Mouse (Mus musculus): ENCODE data around the gene Ifi203. TPM values are rescaled to one million over a fixed set of nuclear protein-coding genes. Genes with fewer than 3 reads are reported as not detected.
"Not testable (repeated sequence)": the region's sequence is repeated elsewhere in the genome, so short reads cannot be mapped to it uniquely, and the experiment has no call there.

Ifi203 gene
- polyA plus RNA-seq, 1 experiment from 2014 or later = 0.19 TPM

DNA sequence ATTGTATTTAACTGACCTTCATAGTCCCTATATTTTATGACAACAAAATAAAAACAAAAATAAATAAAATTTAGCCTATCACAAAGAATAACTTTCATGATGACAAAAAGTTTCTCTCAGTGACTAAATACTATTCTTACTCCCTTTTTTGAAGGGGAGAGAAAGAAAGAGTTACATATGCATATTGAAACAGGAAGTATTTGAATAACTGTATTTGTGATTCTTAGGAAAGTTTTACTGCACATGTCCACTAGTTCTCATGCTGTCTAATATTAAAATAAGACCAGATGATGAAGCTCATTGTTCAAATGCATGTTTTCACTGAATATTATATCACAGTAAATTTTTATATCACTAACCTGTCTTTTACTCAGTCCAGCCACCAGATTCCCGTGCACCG lies 950 bp downstream of the Ifi203 start:
- not testable (repeated sequence) for H3K36me3 ChIP-seq; H3K9me3 ChIP-seq; H3K27ac ChIP-seq (replicated peaks); H3K27me3 ChIP-seq; H3K9ac ChIP-seq (replicated peaks); H3K4me3 ChIP-seq; ATAC-seq (ENCODE audit: low FRiP score, low read depth); H3K4me2 ChIP-seq (replicated peaks); H3K4me1 ChIP-seq
- 94% methylated on average over 2 of the region's 2 CpGs for WGBS

DNA sequence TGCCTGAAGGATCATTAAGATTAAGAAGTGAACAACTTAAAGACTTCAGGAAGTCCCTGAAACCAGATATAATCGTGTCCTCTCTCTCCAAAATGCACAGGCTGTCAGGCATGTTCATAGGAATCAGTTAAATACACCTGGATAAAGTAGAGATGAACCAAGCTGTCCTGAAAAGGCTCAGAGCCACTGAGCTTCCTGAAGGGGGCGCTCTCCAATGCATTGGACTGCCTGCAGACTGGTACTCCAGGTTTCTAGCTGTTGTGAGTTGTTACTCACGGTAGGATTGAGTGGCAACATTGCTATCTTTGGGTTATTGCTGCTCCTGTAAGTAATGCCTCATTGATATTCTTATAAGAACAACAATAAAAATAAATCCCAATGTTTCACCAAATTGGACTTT lies 23.2 kb downstream of the Ifi203 start:
- not testable (repeated sequence) for H3K36me3 ChIP-seq; H3K27me3 ChIP-seq; H3K27ac ChIP-seq (replicated peaks); H3K4me2 ChIP-seq (replicated peaks); H3K4me3 ChIP-seq; H3K9ac ChIP-seq (replicated peaks); ATAC-seq (ENCODE audit: low FRiP score, low read depth); H3K9me3 ChIP-seq; H3K4me1 ChIP-seq
- WGBS = 68% methylated on average over 3 of the region's 3 CpGs

DNA sequence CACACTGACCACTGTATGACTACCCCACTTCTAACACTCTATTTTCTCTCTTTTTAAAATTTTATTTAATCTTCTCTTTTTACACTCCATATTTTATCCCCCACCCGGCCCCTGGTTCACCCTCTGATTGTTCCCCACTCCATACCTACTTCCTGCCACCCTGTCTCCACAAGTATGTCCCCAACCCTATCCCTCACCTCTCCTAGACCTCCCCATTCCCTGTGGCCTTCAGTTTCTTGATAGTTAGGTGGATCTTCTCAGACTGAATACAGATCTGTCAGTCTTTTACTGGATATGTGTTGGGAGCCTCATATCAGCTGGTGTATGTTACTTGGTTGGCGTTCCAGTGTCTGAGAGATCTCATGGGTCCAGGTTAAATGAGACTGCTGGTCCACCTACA lies 27.9 kb downstream of the Ifi203 start:
- 73% methylated on average over 2 of the region's 2 CpGs for WGBS
- no peak for ATAC-seq (ENCODE audit: low FRiP score, low read depth)

DNA sequence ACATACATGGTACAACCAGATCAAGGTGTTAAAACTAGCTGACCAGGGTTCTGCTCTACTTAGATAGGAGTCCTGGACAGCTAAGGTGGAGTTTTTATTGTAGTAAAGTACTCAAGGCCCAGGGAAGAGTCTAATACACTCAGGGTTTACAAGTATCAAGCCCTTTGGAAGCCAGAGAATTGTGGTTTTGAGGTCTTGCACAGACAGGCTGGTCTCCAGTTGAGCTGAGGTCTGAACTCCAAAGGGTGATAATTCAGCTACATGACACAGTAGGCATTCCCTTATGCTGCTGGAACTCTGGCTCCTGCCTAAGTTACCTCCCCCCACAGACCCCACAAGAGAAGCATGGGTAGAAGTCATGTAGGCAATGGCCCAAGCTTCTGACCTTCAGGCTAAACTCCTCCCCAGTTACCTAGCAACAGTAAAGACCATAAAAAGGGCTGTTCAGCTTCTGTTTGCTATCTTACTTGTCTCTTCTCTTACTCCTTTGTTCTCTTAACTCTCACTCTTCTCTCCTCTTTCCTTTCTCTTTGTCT lies 29.1 kb downstream of the Ifi203 start:
- H3K9me3 ChIP-seq; H3K36me3 ChIP-seq; H3K4me3 ChIP-seq; H3K27me3 ChIP-seq; H3K9ac ChIP-seq (replicated peaks); H3K4me2 ChIP-seq (replicated peaks); ATAC-seq (ENCODE audit: low FRiP score, low read depth); H3K27ac ChIP-seq (replicated peaks); H3K4me1 ChIP-seq: not testable (repeated sequence)

More for the DNA sequence above, 27.9 kb downstream of the Ifi203 start:
- Histone ChIP-seq H3K4me2 (replicated peaks) (no peak overlapping the region), H3K27me3 (no peaks in the 10 kb centered on the region), H3K27ac (replicated peaks) (no peak overlapping the region), H3K9ac (replicated peaks) (no peak overlapping the region), H3K4me1 (no peaks in the 10 kb centered on the region), H3K4me3 (no peak overlapping the region), H3K36me3 (no peaks in the 10 kb centered on the region), H3K9me3 (no peaks in the 10 kb centered on the region)

DNA sequence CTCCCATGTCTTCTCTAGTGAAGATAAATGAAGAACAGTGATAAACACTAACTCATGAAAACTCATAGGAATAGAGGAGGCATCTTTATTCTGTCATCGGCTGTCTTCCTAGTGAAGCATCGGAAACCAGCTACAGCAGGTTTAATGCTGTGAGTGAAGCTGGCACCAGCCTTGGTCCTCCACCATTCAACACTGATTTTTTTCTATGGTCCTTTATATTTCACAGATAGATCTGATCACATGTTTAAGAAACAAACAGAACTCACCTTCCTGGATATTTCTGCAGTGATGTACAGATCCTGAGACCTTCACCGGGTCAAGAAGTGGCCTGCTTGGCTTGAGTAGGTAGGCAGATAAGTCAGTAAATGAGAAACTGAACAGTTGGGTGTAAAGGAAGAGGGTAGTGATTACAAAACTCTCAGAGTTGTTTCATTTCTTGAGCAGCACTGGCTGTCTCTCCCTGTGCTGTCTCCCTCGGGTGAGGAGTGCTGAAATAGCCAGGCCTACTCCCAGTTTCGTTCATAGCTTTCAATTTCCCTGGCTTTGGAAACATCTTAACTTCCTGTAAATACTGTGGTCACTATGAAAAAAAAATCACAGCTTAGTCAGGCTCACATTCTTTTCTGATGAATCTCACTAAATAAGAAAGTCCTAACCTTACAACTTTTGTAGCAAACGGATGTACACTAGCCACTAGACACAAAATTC lies 29.8 kb downstream of the Ifi203 start, which contains the start of gene Ifi211:
TSS of gene Ifi211 (minus strand) at position 499 of the 708 bp plus-strand sequence.
- not testable (repeated sequence) for H3K36me3 ChIP-seq; H3K4me1 ChIP-seq; H3K4me2 ChIP-seq (replicated peaks); ATAC-seq (ENCODE audit: low FRiP score, low read depth); H3K27me3 ChIP-seq; H3K9me3 ChIP-seq; H3K4me3 ChIP-seq; H3K27ac ChIP-seq (replicated peaks); H3K9ac ChIP-seq (replicated peaks)
- 87% methylated on average over 6 of the region's 6 CpGs for WGBS

DNA sequence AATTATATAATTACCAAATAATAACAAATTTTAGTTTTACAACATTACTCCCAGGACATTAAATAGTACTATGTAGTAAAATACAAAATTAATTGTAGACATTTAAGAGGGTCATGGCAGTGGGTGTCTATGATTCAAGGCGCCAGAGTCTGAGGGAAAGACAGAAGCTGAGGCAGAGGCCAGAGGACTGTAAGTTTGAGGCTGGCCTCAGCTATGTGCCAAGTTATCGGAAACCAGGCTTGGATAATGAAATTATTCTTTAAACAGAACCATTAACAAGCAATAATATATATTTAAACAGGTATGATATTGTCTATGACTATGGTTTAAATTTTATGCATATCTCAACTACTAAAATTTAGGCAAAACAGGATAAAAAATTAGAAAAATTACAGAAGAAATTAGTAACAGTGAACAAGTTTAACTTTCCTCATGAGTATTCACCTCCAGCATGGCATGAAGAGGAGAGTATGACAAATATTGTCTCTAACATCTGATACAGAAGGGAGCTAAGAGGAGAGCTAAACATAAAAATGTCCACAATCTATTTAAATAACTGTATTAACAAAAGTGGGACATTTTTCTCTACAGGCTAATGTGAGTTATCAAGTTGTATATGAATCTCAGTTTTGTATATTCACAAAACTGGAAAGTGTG lies 30.5 kb downstream of the Ifi203 start:
- no peaks in the 10 kb centered on the region for H3K36me3 ChIP-seq
- H3K4me3 ChIP-seq = no peak overlapping the region
- no peak overlapping the region for H3K4me2 ChIP-seq (replicated peaks)
- H3K27me3 ChIP-seq = no peaks in the 10 kb centered on the region
- no peaks in the 10 kb centered on the region for H3K4me1 ChIP-seq
- no peaks in the 10 kb centered on the region for H3K9me3 ChIP-seq
- no peak overlapping the region for H3K9ac ChIP-seq (replicated peaks)
- no peak overlapping the region for H3K27ac ChIP-seq (replicated peaks)
- ATAC-seq (ENCODE audit: low FRiP score, low read depth) = no peak
- WGBS = 90% methylated on average over 2 of the region's 2 CpGs

DNA sequence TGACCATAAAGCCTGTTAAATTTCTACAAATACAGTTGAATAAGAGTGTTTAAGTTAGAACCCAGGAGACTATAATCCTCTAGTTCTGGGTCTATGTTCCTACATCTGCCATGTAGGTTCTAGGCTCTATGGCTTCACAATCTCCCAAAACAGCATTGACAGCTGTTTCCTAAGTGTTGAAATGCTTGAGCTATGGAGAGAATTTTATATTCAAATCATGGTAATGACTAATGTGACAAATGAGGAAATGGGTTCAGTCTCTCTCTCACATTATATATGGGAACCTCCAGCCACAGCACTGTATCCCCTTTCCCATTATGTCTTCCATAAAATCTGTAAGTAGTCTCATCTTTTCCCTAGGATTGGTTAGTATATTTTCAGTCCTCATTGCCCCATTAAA lies 34.1 kb downstream of the Ifi203 start:
- H3K27me3 ChIP-seq; H3K36me3 ChIP-seq; H3K4me2 ChIP-seq (replicated peaks); H3K9me3 ChIP-seq; H3K27ac ChIP-seq (replicated peaks); H3K9ac ChIP-seq (replicated peaks); H3K4me1 ChIP-seq; H3K4me3 ChIP-seq; ATAC-seq (ENCODE audit: low FRiP score, low read depth): not testable (repeated sequence)

DNA sequence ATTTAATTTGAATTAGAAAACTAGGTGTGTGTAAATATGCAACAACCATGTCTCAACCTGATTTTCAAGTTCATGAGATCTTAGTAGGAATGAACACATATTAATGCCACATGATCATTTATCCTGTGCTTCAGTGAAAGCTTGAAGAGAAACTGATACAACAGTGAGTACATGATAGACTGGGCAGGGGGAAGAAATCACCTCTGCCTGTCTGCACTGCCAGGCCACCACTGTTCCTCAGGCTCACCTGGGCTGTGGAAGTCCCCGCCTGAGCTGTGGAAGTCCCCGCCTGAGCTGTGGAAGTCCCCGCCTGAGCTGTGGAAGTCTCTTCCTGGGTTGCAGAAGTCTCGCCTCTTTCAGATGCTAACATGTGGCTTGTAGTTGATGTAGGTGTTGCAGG lies 36.6 kb downstream of the Ifi203 start:
- WGBS = 96% methylated on average over 3 of the region's 4 CpGs
- H3K9ac ChIP-seq (replicated peaks); ATAC-seq (ENCODE audit: low FRiP score, low read depth): not testable (repeated sequence)

DNA sequence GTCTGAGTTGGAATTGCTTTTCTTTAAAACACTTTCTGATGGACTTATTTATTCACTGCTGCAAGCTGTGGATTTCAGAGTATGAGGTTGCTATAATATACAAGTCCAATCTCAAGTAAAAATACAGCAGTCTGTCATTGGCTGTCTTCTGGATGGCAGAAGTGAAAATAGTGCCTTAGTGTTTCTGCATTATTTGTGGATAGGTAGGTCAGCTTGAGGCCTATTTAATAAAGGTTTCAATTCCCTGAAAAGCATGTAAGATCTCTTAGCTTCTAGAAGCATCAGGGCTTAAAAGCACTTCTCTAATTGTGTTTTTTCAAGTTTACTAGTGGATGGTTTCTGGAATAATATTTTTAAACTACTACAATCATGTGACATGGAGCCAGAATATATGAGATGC lies 52.7 kb downstream of the Ifi203 start:
- H3K36me3 ChIP-seq; ATAC-seq (ENCODE audit: low FRiP score, low read depth); H3K9ac ChIP-seq (replicated peaks): not testable (repeated sequence)

More for the DNA sequence above, 36.6 kb downstream of the Ifi203 start:
- not testable (repeated sequence) for H3K9me3 ChIP-seq; H3K27me3 ChIP-seq; H3K4me2 ChIP-seq (replicated peaks); H3K4me3 ChIP-seq; H3K27ac ChIP-seq (replicated peaks); H3K36me3 ChIP-seq; H3K4me1 ChIP-seq

DNA sequence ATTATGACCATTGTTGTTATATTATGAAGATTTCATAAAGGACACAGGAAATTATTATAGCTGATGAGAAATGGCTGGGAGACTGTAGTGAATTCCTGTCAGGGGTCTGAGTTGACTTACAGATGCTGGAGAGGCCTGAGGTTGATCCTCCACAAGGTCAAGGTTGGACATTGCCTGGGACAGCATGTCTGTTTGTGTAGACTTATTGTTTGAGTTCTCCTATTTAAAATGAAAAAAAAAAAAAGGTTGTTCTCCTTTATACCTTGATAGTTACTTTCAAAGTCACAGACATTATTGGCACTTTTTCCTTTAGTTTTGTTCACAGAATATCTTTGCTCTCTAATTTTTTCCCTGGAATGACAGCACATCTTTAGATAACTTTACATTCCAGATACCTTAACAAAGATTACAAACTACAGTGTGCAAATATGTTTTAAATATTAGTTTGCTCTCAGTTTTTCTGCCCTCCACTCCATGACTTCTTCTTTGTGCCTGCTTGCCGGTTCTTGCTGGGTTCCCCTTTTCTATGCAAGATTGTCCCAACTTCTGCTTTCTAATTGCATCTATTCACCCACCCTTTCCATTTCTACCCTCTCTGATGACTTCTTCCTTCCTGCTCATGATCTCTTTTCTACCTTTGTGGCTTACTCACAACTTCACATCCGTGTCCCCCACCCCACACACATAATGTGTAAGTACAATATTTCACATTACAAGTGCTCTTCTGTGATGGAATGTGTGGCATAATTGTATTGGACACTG lies 55.3 kb downstream of the Ifi203 start:
- not testable (repeated sequence) for H3K36me3 ChIP-seq; H3K4me2 ChIP-seq (replicated peaks); H3K4me1 ChIP-seq; H3K9ac ChIP-seq (replicated peaks); H3K27ac ChIP-seq (replicated peaks); ATAC-seq (ENCODE audit: low FRiP score, low read depth); H3K27me3 ChIP-seq; H3K4me3 ChIP-seq; H3K9me3 ChIP-seq
- WGBS = 100% methylated on average over 1 of the region's 2 CpGs

More for the DNA sequence above, 52.7 kb downstream of the Ifi203 start:
- H3K27me3 ChIP-seq; H3K27ac ChIP-seq (replicated peaks); H3K4me1 ChIP-seq; H3K4me3 ChIP-seq; H3K4me2 ChIP-seq (replicated peaks); H3K9me3 ChIP-seq: not testable (repeated sequence)

DNA sequence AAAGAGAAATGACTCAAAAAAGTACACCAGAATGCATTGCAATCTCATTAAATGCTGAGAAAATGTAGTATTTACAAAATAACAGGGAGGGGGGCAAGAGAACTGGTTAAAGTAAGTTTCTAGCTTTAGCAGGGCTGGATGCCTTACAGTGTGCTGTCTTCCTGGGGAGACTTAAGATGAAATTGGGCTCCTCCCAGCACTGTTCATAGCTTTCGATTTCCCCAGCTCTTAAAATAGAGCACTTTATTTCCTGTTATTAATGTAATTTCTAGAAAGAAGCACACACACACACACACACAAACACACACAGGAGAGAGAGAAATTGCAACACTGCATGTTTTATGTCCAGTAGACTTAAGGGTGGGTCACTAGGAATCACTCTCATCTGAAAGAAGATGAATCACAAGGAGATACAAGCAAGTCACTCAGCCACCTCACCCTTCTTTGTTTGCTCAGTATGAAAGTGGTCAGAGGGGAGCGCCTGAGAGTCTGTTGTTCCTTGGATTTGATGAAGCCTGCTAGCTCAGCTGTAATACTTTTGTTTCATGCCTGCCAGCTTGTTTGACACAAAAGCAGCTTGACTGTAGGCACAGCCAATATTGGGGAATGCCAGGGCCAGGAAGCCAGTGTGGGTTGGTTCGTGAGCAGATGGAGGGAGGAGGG lies 62.3 kb downstream of the Ifi203 start:
- not testable (repeated sequence) for H3K36me3 ChIP-seq; H3K9ac ChIP-seq (replicated peaks); H3K27me3 ChIP-seq; H3K4me1 ChIP-seq; H3K27ac ChIP-seq (replicated peaks); H3K9me3 ChIP-seq; H3K4me3 ChIP-seq; ATAC-seq (ENCODE audit: low FRiP score, low read depth); H3K4me2 ChIP-seq (replicated peaks)
- 68% methylated on average over 3 of the region's 3 CpGs for WGBS

All from midbrain, embryonic 12.5 days (tissue).